Mouse (Mus musculus): ENCODE results near the gene Abcb4. TPM values are rescaled to one million over a fixed set of nuclear protein-coding genes. Genes with fewer than 3 reads are reported as not detected.
"Not testable (repeated sequence)": the region's sequence is repeated elsewhere in the genome, so short reads cannot be mapped to it uniquely, and the experiment has no call there.

The Abcb4 gene
- total RNA-seq, 2 experiments from 2014 or later: 13.4 to 17.4 TPM

DNA sequence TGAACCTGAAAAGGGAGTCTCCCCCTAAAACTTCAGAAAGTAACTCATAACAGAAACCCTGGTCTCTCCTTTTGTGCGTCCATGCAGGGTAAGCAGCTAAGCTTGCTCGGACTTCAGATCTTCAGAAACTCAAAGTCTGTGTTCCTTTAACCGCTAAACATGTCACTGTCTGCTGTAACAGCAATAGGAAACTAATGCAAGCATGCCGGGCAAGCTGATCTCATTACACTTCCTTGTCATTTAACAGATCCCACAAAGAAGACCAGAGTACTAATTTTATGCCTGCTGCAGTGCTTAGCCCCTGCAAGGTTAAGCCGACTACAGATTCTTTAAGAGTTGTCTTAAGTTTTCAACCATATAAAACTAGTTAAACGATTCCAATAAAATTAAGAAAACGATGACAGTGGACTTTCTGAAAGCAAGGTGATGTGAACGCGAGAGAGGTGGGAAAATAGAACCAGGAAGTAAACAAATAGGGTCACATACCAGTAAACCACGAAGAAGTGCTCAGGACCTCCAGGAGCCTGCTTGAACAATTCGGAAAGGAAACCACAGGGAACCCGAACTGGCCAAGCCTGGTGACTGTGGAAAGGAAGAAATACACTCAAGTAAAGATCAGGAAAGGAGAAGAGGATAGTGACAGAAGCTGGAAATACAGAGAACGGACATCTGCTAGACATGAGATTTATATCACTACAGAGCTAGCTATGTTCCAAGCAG is 102.6 kb downstream of the Abcb4 start:
- peak; percentile 10; the same call in 1 of the 2 replicates for ATAC-seq (replicated peaks; ENCODE audit: poor library complexity)

DNA sequence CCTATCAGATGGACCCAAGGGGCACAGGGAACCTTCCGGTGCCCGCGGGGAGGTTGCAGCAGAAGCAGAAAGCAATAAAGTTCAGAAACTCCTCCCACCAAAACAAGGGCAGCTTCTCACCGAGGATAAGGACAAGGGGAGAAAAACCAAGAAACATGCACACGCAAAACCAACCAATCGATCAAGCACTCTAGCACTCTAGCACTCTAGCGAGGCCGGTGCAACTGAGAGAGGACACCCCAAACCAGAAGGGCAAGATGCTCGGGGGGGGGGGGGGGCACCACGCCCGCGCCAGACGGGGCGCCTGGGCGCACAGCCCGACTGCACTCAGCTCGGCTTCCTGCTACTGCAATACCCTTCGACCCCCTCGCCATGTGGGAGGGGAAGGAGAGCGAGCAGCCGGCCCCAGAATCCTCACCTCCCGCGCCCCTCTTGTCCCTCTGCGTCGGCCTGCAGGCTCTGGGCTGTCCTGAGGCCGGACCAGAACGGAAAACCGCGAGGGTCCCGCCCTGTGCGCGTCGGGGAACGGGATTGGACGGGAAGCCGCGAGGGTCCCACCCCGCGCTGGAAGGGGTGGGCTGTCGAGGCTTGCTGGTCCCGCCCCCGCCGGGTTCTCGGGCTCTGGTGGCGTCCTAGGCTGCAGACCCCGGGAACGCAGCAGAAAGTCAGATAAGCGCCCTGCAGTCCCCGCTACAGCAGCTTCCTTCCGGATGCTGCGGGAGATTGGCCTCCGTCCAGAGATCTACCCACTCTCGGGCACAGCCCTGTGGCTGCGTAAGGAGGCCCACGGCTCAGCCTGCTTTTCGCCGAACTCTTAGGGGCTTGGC is 103.4 kb downstream of the Abcb4 start, which contains the start of gene Crot:
Gene Crot, minus strand, starts transcription at position 639 of the 827 bp plus-strand sequence.
- peak; percentile 89 for ATAC-seq (replicated peaks; ENCODE audit: poor library complexity)

DNA sequence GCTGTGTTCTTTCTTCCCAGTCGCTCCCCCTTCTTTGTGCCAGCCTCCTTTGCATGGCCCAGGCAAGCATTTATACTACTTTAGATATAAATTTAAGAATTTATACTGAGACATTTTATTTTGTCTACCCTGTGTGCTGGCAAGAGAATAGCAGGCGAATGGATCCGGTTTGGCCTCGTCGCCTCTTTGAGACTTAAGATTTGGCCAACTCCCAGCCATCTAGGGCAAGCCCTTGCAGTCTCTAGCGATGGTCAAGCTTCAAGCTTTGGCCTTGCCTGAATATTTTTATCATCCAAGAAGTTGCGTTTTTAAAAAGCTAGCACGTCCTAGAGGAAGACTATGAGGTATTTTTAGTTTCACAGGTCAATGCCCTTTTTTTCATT is 104.0 kb downstream of the Abcb4 start:
- ATAC-seq (replicated peaks; ENCODE audit: poor library complexity): no peak

DNA sequence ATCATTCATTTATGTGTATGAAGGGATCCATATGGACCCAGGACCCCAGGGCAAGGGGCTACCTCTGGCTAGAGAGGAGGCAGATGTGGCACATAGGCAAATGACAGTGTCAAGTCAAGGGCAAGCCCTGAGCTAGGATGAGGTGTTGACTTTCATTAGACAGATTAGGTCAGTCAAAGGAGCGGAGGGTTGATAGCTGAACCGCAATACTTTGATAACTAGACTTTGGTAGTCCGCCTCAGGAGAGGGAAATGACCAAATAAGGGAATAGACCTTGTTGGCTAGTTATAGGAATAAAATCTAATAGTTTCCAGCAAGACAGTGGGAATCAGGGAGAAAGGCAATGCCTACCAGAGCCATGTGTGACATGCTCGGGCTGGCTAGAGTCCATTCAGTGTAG is 105.6 kb downstream of the Abcb4 start:
- ATAC-seq (replicated peaks; ENCODE audit: poor library complexity): no peak

DNA sequence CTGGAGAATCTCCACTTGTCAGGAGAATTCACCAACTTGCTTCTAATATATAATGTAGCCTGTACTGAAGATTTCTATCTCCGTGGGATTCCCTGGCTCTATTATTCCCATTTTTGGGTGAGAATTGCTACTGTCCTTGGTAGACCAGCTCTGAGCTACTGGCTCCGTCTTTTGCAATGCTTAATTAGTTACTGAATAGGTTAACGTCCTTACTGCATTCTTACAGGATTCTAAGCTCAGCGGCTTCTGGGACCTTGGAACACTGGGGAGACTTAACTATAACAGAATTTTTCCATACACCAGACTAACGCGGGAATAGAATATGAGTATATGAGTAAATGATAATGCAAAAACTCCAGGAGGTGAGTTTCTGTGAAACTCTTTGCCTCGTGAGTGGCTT is 106.5 kb downstream of the Abcb4 start:
- ATAC-seq (replicated peaks; ENCODE audit: poor library complexity): not testable (repeated sequence)

DNA sequence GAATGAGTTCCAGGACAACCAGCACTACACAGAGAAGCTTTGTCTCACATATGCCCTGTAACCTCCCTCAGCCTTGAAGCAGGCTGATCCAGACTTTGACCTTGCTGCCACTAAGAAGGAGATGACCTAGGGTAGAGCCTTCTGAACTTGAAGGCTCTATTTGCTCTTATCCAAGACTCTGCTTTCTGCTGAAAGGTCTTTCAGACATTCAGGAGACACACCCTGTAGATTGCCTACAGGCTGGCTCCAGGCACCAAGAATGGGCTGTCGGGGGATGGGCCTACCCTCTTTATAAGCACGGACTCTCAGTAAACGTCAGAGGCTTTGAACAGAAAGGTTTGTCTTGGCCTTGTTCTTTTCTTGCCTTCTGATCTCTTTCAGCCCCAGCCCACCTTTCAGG is 113.1 kb downstream of the Abcb4 start:
- ATAC-seq (replicated peaks; ENCODE audit: poor library complexity): not testable (repeated sequence)

Other genes starting within 250 kb of the Abcb4 start
- not detected in 2 replicates for gene Abcb1a, start 233.6 kb upstream of the Abcb4 start, total RNA-seq (2015)
- gene Abcb1a, start 233.6 kb upstream of the Abcb4 start, total RNA-seq (2017): 0.17 and 0.34 TPM in 2 replicates
- gene Abcb1b, start 95.6 kb upstream of the Abcb4 start, total RNA-seq (2015): 11.4 and 17.3 TPM in 2 replicates
- gene Abcb1b, start 95.6 kb upstream of the Abcb4 start, total RNA-seq (2017): 26.9 and 27.2 TPM in 2 replicates
- 27.5 and 28.5 TPM in 2 replicates for gene Crot, start 103.6 kb downstream of the Abcb4 start, total RNA-seq (2015)
- 36.1 and 44.7 TPM in 2 replicates for gene Crot, start 103.6 kb downstream of the Abcb4 start, total RNA-seq (2017)
- gene Tmem243, start 207.0 kb downstream of the Abcb4 start, total RNA-seq (2015): 30.1 and 30.4 TPM in 2 replicates
- 18.3 and 19.9 TPM in 2 replicates for gene Tmem243, start 207.0 kb downstream of the Abcb4 start, total RNA-seq (2017)